Mouse (Mus musculus): ENCODE measurements at regions not wholly inside any gene's neighbourhood (a gene's known extent, or its start where the extent isn't known, plus 50 kb on each side); places are given as distances from the start of the nearest gene placed in this dataset.

GRCm38 (mm10) chr15:97141958-97142357 is 86.2 kb upstream of the Slc38a4 start:
- no peak overlapping the region for H3K27ac ChIP-seq
- ATAC-seq (ENCODE audit: insufficient read depth), result no peak
- H3K4me1 ChIP-seq (replicated peaks; ENCODE audit: control insufficient read depth in 2 of 2, insufficient read depth in 2 of 2, low read length in 1 of 2), result no peaks in the 10 kb centered on the region
- no peaks in the 10 kb centered on the region for H3K9me3 ChIP-seq (ENCODE audit: control insufficient read depth, low read length)
- H3K36me3 ChIP-seq (replicated peaks; ENCODE audit: control insufficient read depth, insufficient read depth, low read depth), result no peaks in the 10 kb centered on the region
- DNase-seq (ENCODE audit: low read depth in 3 of 3, low spot score in 3 of 3), result no peak
- no peak overlapping the region for H3K9ac ChIP-seq (replicated peaks)
- TF ChIP-seq CTCF (IDR thresholded peaks at IDR 0.05; ENCODE audit: low read depth), result no peak
- no peak for TF ChIP-seq EP300 (IDR thresholded peaks at IDR 0.05; ENCODE audit: low read depth)
- WGBS (ENCODE audit: insufficient replicate concordance), result 54% methylated on average over 2 of the region's 2 CpGs
- H3K27me3 ChIP-seq (ENCODE audit: control insufficient read depth, insufficient read depth, low read length), result no peaks in the 10 kb centered on the region
- H3K4me3 ChIP-seq (ENCODE audit: insufficient read depth in 1 of 2, low read depth in 2 of 2, low read length in 2 of 2), result no peak overlapping the region
- H3K4me2 ChIP-seq (ENCODE audit: low read depth), result no peak overlapping the region

GRCm38 (mm10) chr15:97138265-97138664 is 82.5 kb upstream of the Slc38a4 start:
- WGBS (ENCODE audit: insufficient replicate concordance), result 55% methylated on average over 3 of the region's 3 CpGs
- H3K4me1 ChIP-seq (replicated peaks; ENCODE audit: control insufficient read depth in 2 of 2, insufficient read depth in 2 of 2, low read length in 1 of 2), result no peaks in the 10 kb centered on the region
- TF ChIP-seq CTCF (IDR thresholded peaks at IDR 0.05; ENCODE audit: low read depth), result no peak
- TF ChIP-seq EP300 (IDR thresholded peaks at IDR 0.05; ENCODE audit: low read depth), result no peak
- no peak overlapping the region for H3K27ac ChIP-seq
- no peak for ATAC-seq (ENCODE audit: insufficient read depth)
- H3K27me3 ChIP-seq (ENCODE audit: control insufficient read depth, insufficient read depth, low read length), result no peaks in the 10 kb centered on the region
- H3K9ac ChIP-seq (replicated peaks), result no peak overlapping the region
- DNase-seq (ENCODE audit: low read depth in 3 of 3, low spot score in 3 of 3), result no peak
- H3K4me3 ChIP-seq (ENCODE audit: insufficient read depth in 1 of 2, low read depth in 2 of 2, low read length in 2 of 2), result no peak overlapping the region
- H3K9me3 ChIP-seq (ENCODE audit: control insufficient read depth, low read length), result no peaks in the 10 kb centered on the region
- H3K36me3 ChIP-seq (replicated peaks; ENCODE audit: control insufficient read depth, insufficient read depth, low read depth), result no peaks in the 10 kb centered on the region
- no peak overlapping the region for H3K4me2 ChIP-seq (ENCODE audit: low read depth)

GRCm38 (mm10) chr15:97135291-97135690 is 79.5 kb upstream of the Slc38a4 start:
- Histone ChIP-seq H3K27ac (no peak overlapping the region), H3K27me3 (ENCODE audit: control insufficient read depth, insufficient read depth, low read length) (no peaks in the 10 kb centered on the region), H3K4me3 (ENCODE audit: insufficient read depth in 1 of 2, low read depth in 2 of 2, low read length in 2 of 2) (no peak overlapping the region), H3K9ac (replicated peaks) (no peak overlapping the region), H3K9me3 (ENCODE audit: control insufficient read depth, low read length) (no peaks in the 10 kb centered on the region), H3K36me3 (replicated peaks; ENCODE audit: control insufficient read depth, insufficient read depth, low read depth) (no peaks in the 10 kb centered on the region), H3K4me1 (replicated peaks; ENCODE audit: control insufficient read depth in 2 of 2, insufficient read depth in 2 of 2, low read length in 1 of 2) (no peaks in the 10 kb centered on the region), H3K4me2 (ENCODE audit: low read depth) (no peak overlapping the region)
- ATAC-seq (ENCODE audit: insufficient read depth) (no peak), DNase-seq (ENCODE audit: low read depth in 3 of 3, low spot score in 3 of 3) (peak; percentile 11 to 33 (median 19))
- WGBS (ENCODE audit: insufficient replicate concordance), result 5% methylated on average over 11 of the region's 11 CpGs
- TF ChIP-seq EP300 (IDR thresholded peaks at IDR 0.05; ENCODE audit: low read depth) (no peak), CTCF (IDR thresholded peaks at IDR 0.05; ENCODE audit: low read depth) (peak; percentile 69)

GRCm38 (mm10) chr15:97127771-97128170 is 72.0 kb upstream of the Slc38a4 start:
- Histone ChIP-seq H3K27me3 (ENCODE audit: control insufficient read depth, insufficient read depth, low read length) (no peaks in the 10 kb centered on the region), H3K4me3 (ENCODE audit: insufficient read depth in 1 of 2, low read depth in 2 of 2, low read length in 2 of 2) (no peak overlapping the region), H3K9ac (replicated peaks) (no peak overlapping the region), H3K36me3 (replicated peaks; ENCODE audit: control insufficient read depth, insufficient read depth, low read depth) (no peaks in the 10 kb centered on the region), H3K9me3 (ENCODE audit: control insufficient read depth, low read length) (no peaks in the 10 kb centered on the region), H3K4me1 (replicated peaks; ENCODE audit: control insufficient read depth in 2 of 2, insufficient read depth in 2 of 2, low read length in 1 of 2) (no peaks in the 10 kb centered on the region), H3K4me2 (ENCODE audit: low read depth) (no peak overlapping the region), H3K27ac (no peak overlapping the region)
- no peak for ATAC-seq (ENCODE audit: insufficient read depth)
- 82% methylated on average over 8 of the region's 8 CpGs for WGBS (ENCODE audit: insufficient replicate concordance)
- no peak for TF ChIP-seq CTCF (IDR thresholded peaks at IDR 0.05; ENCODE audit: low read depth)
- no peak for TF ChIP-seq EP300 (IDR thresholded peaks at IDR 0.05; ENCODE audit: low read depth)
- no peak for DNase-seq (ENCODE audit: low read depth in 3 of 3, low spot score in 3 of 3)

GRCm38 (mm10) chr15:97125836-97126822 is 70.4 kb upstream of the Slc38a4 start:
- ATAC-seq (ENCODE audit: insufficient read depth) (no peak), DNase-seq (ENCODE audit: low read depth in 3 of 3, low spot score in 3 of 3) (no peak)
- WGBS (ENCODE audit: insufficient replicate concordance), result 59% methylated on average over 15 of the region's 15 CpGs
- no peak for TF ChIP-seq CTCF (IDR thresholded peaks at IDR 0.05; ENCODE audit: low read depth)
- TF ChIP-seq EP300 (IDR thresholded peaks at IDR 0.05; ENCODE audit: low read depth), result no peak
- Histone ChIP-seq H3K27me3 (ENCODE audit: control insufficient read depth, insufficient read depth, low read length) (no peaks in the 10 kb centered on the region), H3K4me1 (replicated peaks; ENCODE audit: control insufficient read depth in 2 of 2, insufficient read depth in 2 of 2, low read length in 1 of 2) (no peaks in the 10 kb centered on the region), H3K4me2 (ENCODE audit: low read depth) (no peak overlapping the region), H3K36me3 (replicated peaks; ENCODE audit: control insufficient read depth, insufficient read depth, low read depth) (no peaks in the 10 kb centered on the region), H3K9ac (replicated peaks) (no peak overlapping the region), H3K9me3 (ENCODE audit: control insufficient read depth, low read length) (no peaks in the 10 kb centered on the region), H3K4me3 (ENCODE audit: insufficient read depth in 1 of 2, low read depth in 2 of 2, low read length in 2 of 2) (no peak overlapping the region), H3K27ac (no peak overlapping the region)
